Mouse (Mus musculus): ENCODE measurements around the gene Mthfd1.
"Not testable (repeated sequence)": the region's sequence is repeated elsewhere in the genome, so short reads cannot be mapped to it uniquely, and the experiment has no call there.

Gene Mthfd1

GRCm38 (mm10) chr12:76254725-76255498, at the start of gene Mthfd1:
Gene Mthfd1 (plus strand): TSS chr12:76255298.
- peak; percentile 90 to 93 for DNase-seq (ENCODE audit: low spot score in 2 of 2)

GRCm38 (mm10) chr12:76209429-76209974, 45.6 kb upstream of the Mthfd1 start:
- no peak for DNase-seq (ENCODE audit: low spot score in 2 of 2)

GRCm38 (mm10) chr12:76215121-76215520, 40.0 kb upstream of the Mthfd1 start:
- no peak for DNase-seq (ENCODE audit: low spot score in 2 of 2)

- no peak for DNase-seq (ENCODE audit: low spot score in 2 of 2)
Measured at GRCm38 (mm10) chr12:76216716-76217115, 38.4 kb upstream of the Mthfd1 start.

- not testable (repeated sequence) for DNase-seq (ENCODE audit: low spot score in 2 of 2)
Measured at GRCm38 (mm10) chr12:76222104-76222503, 33.0 kb upstream of the Mthfd1 start.

- DNase-seq (ENCODE audit: low spot score in 2 of 2): no peak
Measured at GRCm38 (mm10) chr12:76230644-76231043, 24.5 kb upstream of the Mthfd1 start.

- no peak for DNase-seq (ENCODE audit: low spot score in 2 of 2)
Measured at GRCm38 (mm10) chr12:76235253-76235652, 19.8 kb upstream of the Mthfd1 start.

GRCm38 (mm10) chr12:76239145-76239838, 15.8 kb upstream of the Mthfd1 start:
- DNase-seq (ENCODE audit: low spot score in 2 of 2): no peak

- no peak for DNase-seq (ENCODE audit: low spot score in 2 of 2)
Measured at GRCm38 (mm10) chr12:76239839-76240571, 15.1 kb upstream of the Mthfd1 start.

GRCm38 (mm10) chr12:76240670-76241069, 14.4 kb upstream of the Mthfd1 start:
- no peak for DNase-seq (ENCODE audit: low spot score in 2 of 2)

GRCm38 (mm10) chr12:76241084-76241483, 14.0 kb upstream of the Mthfd1 start:
- no peak for DNase-seq (ENCODE audit: low spot score in 2 of 2)

- no peak for DNase-seq (ENCODE audit: low spot score in 2 of 2)
Measured at GRCm38 (mm10) chr12:76241833-76242232, 13.3 kb upstream of the Mthfd1 start.

GRCm38 (mm10) chr12:76244981-76245380, 10.1 kb upstream of the Mthfd1 start:
- DNase-seq (ENCODE audit: low spot score in 2 of 2): no peak

GRCm38 (mm10) chr12:76246646-76247045, 8.5 kb upstream of the Mthfd1 start, which contains the start of gene Tex21:
Gene Tex21 (minus strand): TSS chr12:76246746.
- DNase-seq (ENCODE audit: low spot score in 2 of 2): no peak

GRCm38 (mm10) chr12:76253090-76253489, 2.0 kb upstream of the Mthfd1 start:
- DNase-seq (ENCODE audit: low spot score in 2 of 2): no peak

- no peak for DNase-seq (ENCODE audit: low spot score in 2 of 2)
Measured at GRCm38 (mm10) chr12:76253591-76253990, 1.5 kb upstream of the Mthfd1 start.

GRCm38 (mm10) chr12:76253991-76254390, 1.1 kb upstream of the Mthfd1 start:
- DNase-seq (ENCODE audit: low spot score in 2 of 2): peak in 1 of 2 experiments; percentile 35

- DNase-seq (ENCODE audit: low spot score in 2 of 2): peak in 1 of 2 experiments; percentile 30
Measured at GRCm38 (mm10) chr12:76255499-76255875, 389 bp downstream of the Mthfd1 start.

- DNase-seq (ENCODE audit: low spot score in 2 of 2): no peak
Measured at GRCm38 (mm10) chr12:76256114-76256843, 1.2 kb downstream of the Mthfd1 start.

GRCm38 (mm10) chr12:76260673-76261072, 5.6 kb downstream of the Mthfd1 start:
- DNase-seq (ENCODE audit: low spot score in 2 of 2): no peak

- DNase-seq (ENCODE audit: low spot score in 2 of 2): no peak
Measured at GRCm38 (mm10) chr12:76261556-76261955, 6.5 kb downstream of the Mthfd1 start.
